Mouse (Mus musculus) spleen, embryonic (tissue): ENCODE measurements at regions not wholly inside any gene's neighbourhood (a gene's known extent, or its start where the extent isn't known, plus 50 kb on each side); places are given as distances from the start of the nearest gene placed in this dataset.

ENCODE experiments used
- CTCF ChIA-PET: fragments of 350-600 bp; sonication (Branson Sonifier 250); formaldehyde crosslinking; loops from one replicate; lab custom pipeline; 2022; lab: Charles Lee

GRCm38 (mm10) chr13:97617511-97618189 lies 142.8 kb downstream of the Gm10260 start:
- CTCF ChIA-PET = no interaction called here

- CTCF ChIA-PET = no interaction called here
Observed at GRCm38 (mm10) chr13:97616919-97617318, 143.5 kb downstream of the Gm10260 start.

- CTCF ChIA-PET = interaction anchor here (0.6 kb wide), 1 partner anchor 363 kb away, joined by 4 read pairs; no protein-coding TSS in a partner anchor
Observed at GRCm38 (mm10) chr13:97607221-97607723, 153.2 kb downstream of the Gm10260 start.

- CTCF ChIA-PET = no interaction called here
Observed at GRCm38 (mm10) chr13:97604451-97604850, 156.0 kb downstream of the Gm10260 start.

- CTCF ChIA-PET = no interaction called here
Observed at GRCm38 (mm10) chr13:97601135-97601730, 159.2 kb downstream of the Gm10260 start.

- CTCF ChIA-PET = no interaction called here
Observed at GRCm38 (mm10) chr13:97600136-97600535, 160.3 kb downstream of the Gm10260 start.

GRCm38 (mm10) chr13:97598507-97599431 lies 161.7 kb downstream of the Gm10260 start:
- CTCF ChIA-PET = interaction anchor here (0.5 kb wide), 1 partner anchor 359 kb away, joined by 3 read pairs; no protein-coding TSS in a partner anchor

- CTCF ChIA-PET = no interaction called here
Observed at GRCm38 (mm10) chr13:97594851-97595250, 165.6 kb downstream of the Gm10260 start.

- CTCF ChIA-PET = interaction anchor here (0.6 kb wide), 1 partner anchor 30 kb away, joined by 3 read pairs; no protein-coding TSS in a partner anchor
Observed at GRCm38 (mm10) chr13:97589626-97590025, 170.8 kb downstream of the Gm10260 start.

- CTCF ChIA-PET = no interaction called here
Observed at GRCm38 (mm10) chr13:97588085-97588484, 172.3 kb downstream of the Gm10260 start.

- CTCF ChIA-PET = interaction anchor here (0.6 kb wide), 1 partner anchor 1437 kb away, joined by 10 read pairs; no protein-coding TSS in a partner anchor
Observed at GRCm38 (mm10) chr13:97587088-97587487, 173.3 kb downstream of the Gm10260 start.

GRCm38 (mm10) chr13:97584045-97584444 lies 176.4 kb downstream of the Gm10260 start:
- CTCF ChIA-PET = interaction anchor here (0.6 kb wide), 1 partner anchor 356 kb away, joined by 3 read pairs; no protein-coding TSS in a partner anchor

GRCm38 (mm10) chr13:97581380-97581779 lies 179.1 kb downstream of the Gm10260 start:
- CTCF ChIA-PET = no interaction called here

- CTCF ChIA-PET = no interaction called here
Observed at GRCm38 (mm10) chr13:97580241-97580874, 180.1 kb downstream of the Gm10260 start.

- CTCF ChIA-PET = no interaction called here
Observed at GRCm38 (mm10) chr13:97578595-97578994, 181.8 kb downstream of the Gm10260 start.

GRCm38 (mm10) chr13:97577081-97577785 lies 183.2 kb downstream of the Gm10260 start:
- CTCF ChIA-PET = no interaction called here

- CTCF ChIA-PET = no interaction called here
Observed at GRCm38 (mm10) chr13:97573601-97574000, 186.8 kb downstream of the Gm10260 start.

- CTCF ChIA-PET = no interaction called here
Observed at GRCm38 (mm10) chr13:97572352-97572751, 188.1 kb downstream of the Gm10260 start.

GRCm38 (mm10) chr13:97570009-97570408 lies 190.4 kb downstream of the Gm10260 start:
- CTCF ChIA-PET = no interaction called here

GRCm38 (mm10) chr13:97567632-97568031 lies 192.8 kb downstream of the Gm10260 start:
- CTCF ChIA-PET = no interaction called here
